Mouse (Mus musculus) heart, embryonic 14.5 days (tissue): ENCODE measurements around the gene Ccnl2. TPM values are rescaled to one million over a fixed set of nuclear protein-coding genes. Genes with fewer than 3 reads are reported as not detected.

ENCODE experiments used
- ATAC-seq: fragments of 200-750 bp; cut with Nextera tagmentation; 2 replicates; pipeline ENCODE4 v1.8.0; 2017; ENCODE audit warnings: low read depth, moderate TSS enrichment; ENCODE audit not compliant: insufficient number of reproducible peaks, insufficient read depth, low FRiP score
- H3K27ac ChIP-seq, 2 experiments: fragments of 200-500 bp in 1 of 2; fragments of 300-500 bp in 1 of 2; sonication (generic) in 1 of 2; replicated peaks in 1 of 2; 2 replicates each; pipeline ENCODE4 v1.5.1; 2012 to 2014; ENCODE audit warnings: low read depth in 2 of 2, low read length in 2 of 2, control low read depth in 1 of 2, mild to moderate bottlenecking in 1 of 2, mixed read lengths in 1 of 2; ENCODE audit not compliant: control insufficient read depth in 1 of 2, insufficient read depth in 1 of 2
- H3K27me3 ChIP-seq: fragments of 300-500 bp; sonication (generic); 2 replicates; pipeline ENCODE4 v1.6.1; 2014; ENCODE audit warnings: mild to moderate bottlenecking, low read length, control low read depth; ENCODE audit not compliant: control insufficient read depth, insufficient read depth
- H3K36me3 ChIP-seq: fragments of 300-500 bp; sonication (generic); 2 replicates; pipeline ENCODE4 v1.6.1; 2014; ENCODE audit warnings: mild to moderate bottlenecking, control low read depth, low read length, mixed read lengths; ENCODE audit not compliant: control insufficient read depth, insufficient read depth
- H3K4me1 ChIP-seq, 2 experiments: fragments of 200-500 bp in 1 of 2; fragments of 300-500 bp in 1 of 2; sonication (generic) in 1 of 2; 2 replicates each; pipeline ENCODE4 v1.6.1; 2012 to 2014; ENCODE audit warnings: low read length in 2 of 2, control low read depth in 1 of 2, mixed read lengths in 1 of 2; ENCODE audit not compliant: control insufficient read depth in 2 of 2, insufficient read depth in 2 of 2
- H3K4me2 ChIP-seq: fragments of 300-500 bp; sonication (generic); 2 replicates; pipeline ENCODE4 v1.6.1; 2014; ENCODE audit warnings: mild to moderate bottlenecking, low read length
- H3K4me3 ChIP-seq, 2 experiments: fragments of 200-500 bp in 1 of 2; fragments of 300-500 bp in 1 of 2; sonication (generic) in 1 of 2; 2 replicates each; pipeline ENCODE4 v1.5.1; 2012 to 2014; ENCODE audit warnings: low read length in 2 of 2, mild to moderate bottlenecking in 2 of 2, control low read depth in 1 of 2, low read depth in 1 of 2, moderate library complexity in 1 of 2; ENCODE audit not compliant: control insufficient read depth in 1 of 2, insufficient read depth in 1 of 2
- H3K9ac ChIP-seq: fragments of 300-500 bp; sonication (generic); 2 replicates; pipeline ENCODE4 v1.6.1; 2014; ENCODE audit warnings: mild to moderate bottlenecking, low read length
- H3K9me3 ChIP-seq: fragments of 300-500 bp; sonication (generic); 2 replicates; pipeline ENCODE4 v1.6.1; 2016; ENCODE audit warnings: low read length, control low read depth; ENCODE audit not compliant: control insufficient read depth
- WGBS: fragments of 180-500 bp; shearing (Covaris S2); extraction: QIAGEN DNeasy Blood & Tissue Kit; methylation state at CpG from one replicate; pipeline ENCODE4 v1.1.7; 2014; 5-methylcytosine and 5-hydroxymethylcytosine counted together
- polyA plus RNA-seq: library from polyadenylated mRNA; unstranded; fragments of >200 nt; fragmentation: Nextera tagmentation; extraction: Ambion mirVana; gene quantifications from 2 replicates; pipeline ENCODE4 v1.2.1, GENCODE M21; 2014

Ccnl2 gene
- polyA plus RNA-seq, 1 experiment from 2014 or later, result 120 TPM

DNA sequence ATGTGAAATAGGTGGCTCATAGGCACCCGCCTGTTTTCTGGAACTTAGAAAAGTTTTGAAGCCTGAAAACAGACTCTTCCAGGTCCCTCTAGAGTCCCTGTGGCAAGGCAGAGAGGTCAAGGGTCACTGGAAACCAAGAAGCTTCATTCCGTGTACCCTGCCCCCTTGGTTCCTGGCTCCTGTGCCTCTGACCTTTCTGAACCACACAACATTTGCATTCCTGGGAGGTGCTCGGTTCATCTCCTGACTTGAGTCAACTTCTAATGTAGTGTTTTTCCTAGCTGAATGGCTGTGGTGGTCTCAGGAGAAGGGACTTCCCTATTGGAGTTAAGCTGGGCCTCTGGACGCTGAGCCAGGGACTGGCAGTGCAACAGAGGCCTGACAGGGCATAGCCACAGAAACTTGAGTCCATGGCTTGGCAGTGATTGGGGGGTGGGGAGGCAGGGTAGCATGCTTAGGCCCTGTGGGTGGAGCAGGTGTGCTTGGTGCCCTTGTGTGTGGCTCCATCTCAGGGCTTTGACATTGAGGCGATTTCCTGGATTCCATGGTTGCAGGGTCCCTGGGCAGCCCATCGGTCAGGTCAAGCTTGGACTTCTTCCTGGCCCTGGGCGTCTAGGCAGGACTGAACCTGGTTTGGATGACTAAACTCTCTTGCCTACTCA lies 36.3 kb downstream of the Ccnl2 start:
- 74% methylated on average over 7 of the region's 7 CpGs for WGBS
- peak overlapping the region; percentile 82 to 95; a peak in 3 of 4 replicates for H3K4me3 ChIP-seq
- peaks cover 12 to 19% of the 10 kb centered on the region in 2 experiments for H3K4me1 ChIP-seq
- H3K36me3 ChIP-seq, result peaks cover 10% of the 10 kb centered on the region
- H3K9ac ChIP-seq, result peak overlapping the region; percentile 93
- no peaks in the 10 kb centered on the region for H3K9me3 ChIP-seq
- no peaks in the 10 kb centered on the region for H3K27me3 ChIP-seq
- peak overlapping the region; percentile 96 for H3K4me2 ChIP-seq
- no peak overlapping the region for H3K27ac ChIP-seq
- ATAC-seq, result no peak

DNA sequence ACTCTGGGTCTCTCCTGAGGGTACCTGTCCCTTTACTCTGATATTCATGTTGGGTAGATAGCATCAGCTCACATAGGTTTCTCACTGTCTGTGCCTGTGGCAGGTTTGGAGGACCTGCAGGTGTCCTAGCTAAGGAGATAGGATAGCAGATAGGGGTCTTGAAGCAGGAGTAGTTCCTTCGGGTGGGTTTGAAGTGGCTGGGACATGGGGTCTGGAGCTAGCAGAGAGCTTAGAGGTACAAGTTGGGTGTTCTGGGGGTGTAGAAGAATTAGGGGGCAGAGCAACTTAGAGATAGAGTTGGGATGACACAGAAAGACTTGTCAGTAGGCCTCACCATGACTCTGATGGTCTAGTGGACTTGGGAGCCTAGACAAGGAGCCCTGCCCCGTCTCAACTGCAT lies 37.1 kb downstream of the Ccnl2 start:
- no peak overlapping the region for H3K4me2 ChIP-seq
- H3K9me3 ChIP-seq, result no peaks in the 10 kb centered on the region
- 85% methylated on average over 2 of the region's 2 CpGs for WGBS
- peaks cover 13% of the 10 kb centered on the region for H3K36me3 ChIP-seq
- H3K27ac ChIP-seq, result no peak overlapping the region
- no peaks in the 10 kb centered on the region for H3K27me3 ChIP-seq
- no peak overlapping the region for H3K9ac ChIP-seq
- peaks cover 12 to 19% of the 10 kb centered on the region in 2 experiments for H3K4me1 ChIP-seq
- no peak for ATAC-seq
- H3K4me3 ChIP-seq, result no peak overlapping the region

DNA sequence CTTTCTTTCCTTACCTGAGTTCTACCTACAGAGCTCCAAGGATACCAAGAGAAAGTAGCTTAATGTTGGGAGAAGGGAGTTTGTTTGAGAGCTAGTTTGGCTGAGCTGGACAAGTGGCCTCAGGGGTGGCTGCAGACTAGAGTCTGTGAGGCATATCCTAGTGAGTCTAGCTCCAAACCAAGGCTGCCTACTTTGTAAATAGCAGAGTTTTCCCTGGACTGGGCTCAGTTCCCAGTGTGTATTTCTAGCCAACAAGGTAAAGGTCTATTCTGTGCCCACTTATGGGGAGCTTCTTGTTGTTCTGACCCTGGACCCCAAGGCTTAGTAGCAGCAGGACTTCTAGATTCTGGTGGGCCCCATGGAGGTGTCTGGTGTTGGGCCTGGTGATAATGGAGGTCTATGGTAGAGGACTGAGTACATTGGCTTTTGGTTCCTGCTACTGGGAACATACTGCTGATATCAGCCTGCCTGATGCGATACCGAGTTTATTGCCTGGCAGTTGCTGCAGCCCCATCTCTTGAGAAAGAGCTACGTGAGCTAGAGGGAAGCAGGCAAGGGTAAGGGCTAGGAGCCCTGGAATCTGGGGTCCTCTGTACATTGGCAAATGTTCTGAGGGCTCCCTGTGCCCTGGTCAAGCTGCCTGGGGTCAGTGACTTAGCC lies 37.6 kb downstream of the Ccnl2 start:
- Histone ChIP-seq H3K4me2 (no peak overlapping the region), H3K27me3 (no peaks in the 10 kb centered on the region), H3K9me3 (no peaks in the 10 kb centered on the region), H3K36me3 (peaks cover 18% of the 10 kb centered on the region), H3K27ac (no peak overlapping the region), H3K9ac (no peak overlapping the region), H3K4me3 (no peak overlapping the region), H3K4me1 (peaks cover 12 to 19% of the 10 kb centered on the region in 2 experiments)
- WGBS, result 88% methylated on average over 3 of the region's 3 CpGs
- no peak for ATAC-seq

DNA sequence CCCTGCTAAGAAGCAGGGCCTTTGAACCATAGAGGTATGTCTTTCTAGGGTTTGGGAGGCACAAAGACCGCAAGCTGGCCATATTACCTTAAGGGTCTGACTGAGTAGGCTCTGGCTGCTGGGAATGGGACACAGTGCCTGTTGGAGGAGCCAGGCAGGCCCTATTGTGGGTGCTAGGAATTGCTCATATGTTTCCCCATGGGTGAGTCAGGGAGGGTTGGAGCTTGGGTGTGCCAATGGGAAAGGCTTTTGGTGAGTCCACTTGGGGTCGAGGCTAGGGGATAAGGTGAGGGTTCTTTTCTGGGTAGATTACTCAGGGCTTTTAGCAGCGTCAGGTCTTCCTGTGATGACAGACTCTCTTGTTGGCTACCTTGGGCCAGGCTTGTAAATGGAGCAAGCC lies 39.1 kb downstream of the Ccnl2 start:
- no peaks in the 10 kb centered on the region for H3K27me3 ChIP-seq
- H3K27ac ChIP-seq, result no peak overlapping the region
- H3K9ac ChIP-seq, result no peak overlapping the region
- no peaks in the 10 kb centered on the region for H3K9me3 ChIP-seq
- H3K4me1 ChIP-seq, result peaks cover 12 to 18% of the 10 kb centered on the region in 2 experiments
- no peak overlapping the region for H3K4me3 ChIP-seq
- no peak for ATAC-seq
- no peak overlapping the region for H3K4me2 ChIP-seq
- 87% methylated on average over 3 of the region's 3 CpGs for WGBS
- H3K36me3 ChIP-seq, result peaks cover 33% of the 10 kb centered on the region

DNA sequence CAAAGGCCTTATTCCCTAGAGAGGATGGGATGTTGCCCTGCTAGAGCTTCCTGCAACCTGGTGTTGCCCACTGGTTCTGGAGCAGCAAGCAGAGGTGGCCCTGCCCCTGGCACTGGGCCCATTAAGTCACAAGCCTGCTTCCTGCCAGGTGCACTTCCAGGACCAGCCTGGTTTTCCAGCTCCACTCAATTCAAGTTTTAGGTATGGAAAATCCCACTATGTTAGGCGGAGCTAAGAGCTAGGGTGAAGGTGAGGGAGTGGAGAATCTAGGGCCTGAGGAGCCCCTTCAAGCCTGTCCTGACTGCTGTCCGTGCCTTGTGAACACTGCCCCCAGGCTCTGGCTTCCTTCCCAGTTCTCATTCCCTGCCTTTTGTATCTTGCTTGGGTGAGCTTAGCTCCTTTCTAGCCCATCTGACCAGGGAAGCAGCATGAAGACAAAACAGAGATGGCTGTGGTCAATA lies 39.7 kb downstream of the Ccnl2 start:
- Histone ChIP-seq H3K4me3 (no peak overlapping the region), H3K27me3 (no peaks in the 10 kb centered on the region), H3K4me1 (peaks cover 7 to 16% of the 10 kb centered on the region in 2 experiments), H3K9me3 (no peaks in the 10 kb centered on the region), H3K36me3 (peaks cover 39% of the 10 kb centered on the region), H3K4me2 (no peak overlapping the region), H3K27ac (no peak overlapping the region), H3K9ac (no peak overlapping the region; the same call in 1 of the 2 replicates)
- 51% methylated on average over 2 of the region's 2 CpGs for WGBS
- no peak for ATAC-seq

DNA sequence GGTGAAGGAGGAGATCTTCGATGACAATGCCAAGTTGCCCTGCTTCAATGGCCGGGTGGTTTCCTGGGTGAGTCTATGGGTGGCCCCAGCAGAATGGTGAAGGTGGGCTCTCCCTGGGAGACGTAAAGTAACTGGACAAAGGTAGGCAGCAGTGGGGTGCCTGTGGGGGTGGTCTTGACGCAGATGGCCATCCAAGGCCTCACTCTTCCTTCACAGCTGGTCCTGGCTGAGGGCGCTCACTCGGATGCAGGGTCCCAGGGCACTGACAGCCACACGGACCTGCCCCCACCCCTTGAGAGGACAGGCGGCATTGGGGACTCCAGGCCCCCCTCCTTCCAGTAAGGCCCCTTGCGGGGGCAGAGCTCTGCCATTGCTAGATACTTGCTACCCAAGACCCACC lies 41.1 kb downstream of the Ccnl2 start:
- no peak overlapping the region for H3K9ac ChIP-seq
- no peaks in the 10 kb centered on the region for H3K9me3 ChIP-seq
- no peak overlapping the region for H3K4me3 ChIP-seq
- ATAC-seq, result no peak
- H3K4me2 ChIP-seq, result no peak overlapping the region
- no peaks in the 10 kb centered on the region for H3K27me3 ChIP-seq
- H3K4me1 ChIP-seq, result peaks cover 4 to 9% of the 10 kb centered on the region in 2 experiments
- H3K27ac ChIP-seq, result no peak overlapping the region
- peaks cover 49% of the 10 kb centered on the region for H3K36me3 ChIP-seq
- 89% methylated on average over 9 of the region's 9 CpGs for WGBS

DNA sequence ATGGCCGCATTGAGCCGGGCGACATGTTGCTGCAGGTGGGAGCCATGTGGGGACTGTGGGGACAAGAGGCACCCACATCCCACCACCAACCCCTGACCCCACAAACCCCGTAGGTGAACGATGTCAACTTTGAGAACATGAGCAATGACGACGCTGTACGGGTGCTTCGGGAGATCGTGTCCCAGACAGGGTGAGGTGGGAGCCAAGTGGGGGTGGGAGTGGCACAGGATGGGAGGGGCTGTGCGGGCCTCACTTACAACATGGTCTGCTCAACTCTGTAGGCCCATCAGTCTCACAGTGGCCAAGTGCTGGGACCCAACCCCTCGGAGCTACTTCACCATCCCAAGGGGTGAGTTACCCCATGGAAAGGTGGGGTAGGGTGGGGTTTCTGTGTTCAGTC lies 42.7 kb downstream of the Ccnl2 start:
- Histone ChIP-seq H3K4me1 (no peaks in the 10 kb centered on the region), H3K9me3 (no peaks in the 10 kb centered on the region), H3K9ac (no peak overlapping the region), H3K27ac (no peak overlapping the region), H3K27me3 (no peaks in the 10 kb centered on the region), H3K36me3 (peaks cover 54% of the 10 kb centered on the region), H3K4me3 (no peak overlapping the region), H3K4me2 (no peak overlapping the region)
- WGBS, result 92% methylated on average over 12 of the region's 12 CpGs
- ATAC-seq, result no peak
